Mouse (Mus musculus): ENCODE measurements around the gene Pcgf3.

DNA sequence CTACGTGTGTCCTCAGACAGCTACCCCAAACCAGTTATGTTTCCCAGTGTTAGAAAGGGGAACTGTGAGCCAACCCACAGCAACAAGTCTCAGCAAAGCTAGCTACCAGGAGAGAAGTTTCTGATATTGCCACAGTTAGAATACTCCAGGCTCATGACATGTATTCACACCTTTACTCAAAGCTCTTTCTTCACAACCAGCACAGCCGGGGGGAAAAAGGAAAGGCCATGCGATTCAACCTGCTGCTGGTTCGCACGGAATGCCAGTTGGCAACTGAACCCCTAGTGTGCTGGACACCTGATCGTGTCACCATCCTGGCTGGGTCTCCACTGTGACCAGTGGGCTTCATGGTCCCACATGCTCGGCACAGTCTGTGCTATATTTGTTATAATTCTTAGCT lies 13.2 kb upstream of the Pcgf3 start:
- TF ChIP-seq POLR2A (IDR thresholded peaks at IDR 0.05; ENCODE audit: low read depth, low read length), result no peak
- no peak for TF ChIP-seq CTCF (IDR thresholded peaks at IDR 0.05; ENCODE audit: extremely low read depth, insufficient read depth, insufficient read length, insufficient replicate concordance)
